Mouse (Mus musculus) olfactory bulb, adult 2 months (tissue): ENCODE results near the gene Skor1. TPM values are rescaled to one million over a fixed set of nuclear protein-coding genes. Genes with fewer than 3 reads are reported as not detected.

Experiments used
- H3K27ac ChIP-seq: fragments of 200-500 bp; 2 replicates; pipeline ENCODE4 v1.5.1; 2012; ENCODE audit warnings: low read depth, low read length; ENCODE audit not compliant: insufficient read depth
- H3K4me1 ChIP-seq: fragments of 200-500 bp; 2 replicates; pipeline ENCODE4 v1.6.1; 2012; ENCODE audit warnings: low read length; ENCODE audit not compliant: control insufficient read depth, insufficient read depth
- H3K4me3 ChIP-seq: fragments of 200-500 bp; 2 replicates; pipeline ENCODE4 v1.5.1; 2012; ENCODE audit warnings: mild to moderate bottlenecking, low read depth, low read length, moderate library complexity; ENCODE audit not compliant: insufficient read depth
- CTCF ChIP-seq: fragments of 200-500 bp; IDR thresholded peaks from 2 replicates; pipeline ENCODE4 v1.5.1; 2012; ENCODE audit warnings: low read depth, mild to moderate bottlenecking, low read length, moderate library complexity; ENCODE audit not compliant: insufficient read depth
- POLR2A ChIP-seq: fragments of 200-500 bp; IDR thresholded peaks from 2 replicates; pipeline ENCODE4 v1.6.1; 2012; ENCODE audit warnings: mild to moderate bottlenecking, low read depth, low read length, moderate library complexity; ENCODE audit not compliant: insufficient read depth
- WGBS: fragments of 180-500 bp; shearing (Covaris S2); methylation state at CpG from one replicate; pipeline ENCODE4 v1.1.7; 2018; 5-methylcytosine and 5-hydroxymethylcytosine counted together
- polyA plus RNA-seq: library from polyadenylated mRNA; stranded (reverse); fragments of >200 nt; gene quantifications from 2 replicates; pipeline ENCODE4 v1.2.4, GENCODE M21; 2012; ENCODE audit warnings: low replicate concordance; ENCODE audit not compliant: missing spikeins, insufficient read depth, insufficient read length

Skor1 gene
- not detected in 2 replicates for polyA plus RNA-seq

GRCm38 (mm10) chr9:63148410-63149371, at the start of gene Skor1:
Gene Skor1 (minus strand): TSS chr9:63148961.
- Histone ChIP-seq H3K4me1 (peaks cover 26% of the 10 kb centered on the region), H3K27ac (no peak within 1 kb of the TSS), H3K4me3 (peak within 1 kb of the TSS; percentile 24)
- WGBS, result 1% methylated on average over 91 of the region's 108 CpGs
- TF ChIP-seq POLR2A, result no peak
- no peak for TF ChIP-seq CTCF

GRCm38 (mm10) chr9:63197252-63197651, 48.5 kb upstream of the Skor1 start:
- Histone ChIP-seq H3K4me3 (no peak overlapping the region), H3K4me1 (peaks cover 8% of the 10 kb centered on the region; the same call in 1 of the 2 replicates), H3K27ac (no peak overlapping the region)
- 34% methylated on average over 8 of the region's 8 CpGs for WGBS
- TF ChIP-seq CTCF (no peak), POLR2A (no peak)

DNA sequence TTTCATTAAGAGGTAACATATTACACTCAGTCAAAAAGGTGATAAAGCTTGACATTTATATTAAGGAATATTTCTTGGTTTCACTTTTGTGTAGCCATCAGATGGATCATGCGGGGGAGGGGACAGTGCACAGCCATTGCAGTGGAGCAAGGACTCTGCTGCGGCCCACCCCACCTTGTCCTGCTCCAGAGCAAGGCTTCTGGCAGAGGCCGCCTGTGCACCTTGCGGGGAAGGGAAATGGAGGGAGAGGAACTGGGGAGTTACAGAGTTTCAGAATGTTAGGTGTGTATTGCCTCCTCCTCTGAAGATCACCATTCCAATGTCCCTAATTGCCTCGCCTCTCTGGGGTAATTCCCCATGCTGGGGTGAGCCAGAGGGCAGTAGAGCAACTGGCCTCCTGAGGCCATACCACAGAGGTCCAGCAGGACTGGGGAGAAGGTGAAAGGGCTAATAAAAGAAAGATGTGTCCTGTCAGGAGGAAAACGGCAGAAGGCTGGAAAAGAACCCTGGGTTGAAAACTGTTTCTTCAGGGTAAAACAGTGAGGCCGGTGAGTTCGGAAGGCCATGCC, 47.4 kb upstream of the Skor1 start:
- Histone ChIP-seq H3K4me3 (no peak overlapping the region), H3K27ac (no peak overlapping the region), H3K4me1 (peaks cover 8% of the 10 kb centered on the region; the same call in 1 of the 2 replicates)
- WGBS, result 90% methylated on average over 8 of the region's 8 CpGs
- TF ChIP-seq CTCF (no peak), POLR2A (no peak)

- no peak overlapping the region for H3K4me3 ChIP-seq
- no peak overlapping the region for H3K27ac ChIP-seq
- WGBS, result 90% methylated on average over 4 of the region's 4 CpGs
- TF ChIP-seq POLR2A, result no peak
- TF ChIP-seq CTCF, result no peak
- peaks cover 8% of the 10 kb centered on the region; the same call in 1 of the 2 replicates for H3K4me1 ChIP-seq
Measured at GRCm38 (mm10) chr9:63195523-63195922, 46.8 kb upstream of the Skor1 start.

GRCm38 (mm10) chr9:63194791-63195190, 46.0 kb upstream of the Skor1 start:
- TF ChIP-seq CTCF (no peak), POLR2A (no peak)
- 78% methylated on average over 9 of the region's 9 CpGs for WGBS
- Histone ChIP-seq H3K4me1 (peaks cover 8% of the 10 kb centered on the region; the same call in 1 of the 2 replicates), H3K4me3 (no peak overlapping the region), H3K27ac (no peak overlapping the region)

- WGBS, result 89% methylated on average over 4 of the region's 4 CpGs
- H3K4me3 ChIP-seq, result no peak overlapping the region
- TF ChIP-seq POLR2A (no peak), CTCF (no peak)
- no peak overlapping the region for H3K27ac ChIP-seq
- H3K4me1 ChIP-seq, result peaks cover 6% of the 10 kb centered on the region; the same call in 1 of the 2 replicates
Measured at GRCm38 (mm10) chr9:63192809-63193208, 44.0 kb upstream of the Skor1 start.

DNA sequence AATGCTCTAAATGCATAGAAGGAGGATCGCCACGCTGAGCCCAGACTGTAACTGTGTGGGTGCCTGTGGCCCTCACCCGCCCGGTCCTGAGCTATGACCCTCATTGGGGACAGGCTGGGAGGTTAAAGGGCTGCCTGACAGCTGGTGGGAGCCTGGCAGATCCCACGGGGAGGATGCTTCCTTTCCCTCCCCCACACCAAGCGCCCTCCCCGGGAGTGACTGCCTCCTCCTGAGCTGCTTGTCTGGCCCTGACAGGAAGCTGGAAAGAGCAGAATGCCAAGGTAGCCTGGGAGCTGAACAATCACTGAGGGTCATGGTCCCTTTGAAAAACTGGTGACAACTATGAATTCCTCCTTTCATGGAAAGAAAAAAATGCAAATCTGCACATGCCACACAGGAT, 38.5 kb upstream of the Skor1 start:
- no peak for TF ChIP-seq CTCF
- TF ChIP-seq POLR2A, result no peak
- 54% methylated on average over 7 of the region's 7 CpGs for WGBS
- peaks cover 3% of the 10 kb centered on the region; the same call in 1 of the 2 replicates for H3K4me1 ChIP-seq
- no peak overlapping the region for H3K4me3 ChIP-seq
- H3K27ac ChIP-seq, result no peak overlapping the region

DNA sequence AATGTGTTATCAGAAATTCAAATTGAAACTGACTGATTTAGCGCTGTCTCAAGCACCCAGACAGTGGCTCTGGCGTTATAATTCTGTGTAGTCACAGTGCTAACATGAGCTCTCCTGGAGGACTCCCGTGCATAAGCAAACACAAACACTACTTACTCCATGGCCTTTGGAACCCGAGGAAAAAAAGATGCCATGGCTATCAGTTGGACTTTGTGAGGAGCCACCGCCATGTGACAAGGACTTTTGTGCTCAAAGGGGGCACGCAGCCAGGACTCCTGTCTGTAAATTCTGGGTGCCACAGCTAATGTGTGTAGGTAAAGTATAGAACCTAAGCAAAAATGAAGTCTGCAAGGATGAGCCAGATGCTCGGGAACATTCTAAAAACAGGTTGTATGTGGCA, 36.5 kb upstream of the Skor1 start:
- Histone ChIP-seq H3K27ac (no peak overlapping the region), H3K4me3 (no peak overlapping the region), H3K4me1 (peaks cover 3% of the 10 kb centered on the region; the same call in 1 of the 2 replicates)
- WGBS, result 93% methylated on average over 7 of the region's 7 CpGs
- TF ChIP-seq POLR2A (no peak), CTCF (no peak)

GRCm38 (mm10) chr9:63183864-63184263, 35.1 kb upstream of the Skor1 start:
- TF ChIP-seq CTCF, result no peak
- no peak for TF ChIP-seq POLR2A
- Histone ChIP-seq H3K4me1 (peaks cover 3% of the 10 kb centered on the region; the same call in 1 of the 2 replicates), H3K4me3 (no peak overlapping the region), H3K27ac (no peak overlapping the region)
- 92% methylated on average over 7 of the region's 7 CpGs for WGBS
